Mouse (Mus musculus) midbrain, postnatal 0 days (tissue): ENCODE results near the gene Ddx4. TPM values are rescaled to one million over a fixed set of nuclear protein-coding genes. Genes with fewer than 3 reads are reported as not detected.

Source experiments
- ATAC-seq: fragments of 200-750 bp; cut with Nextera tagmentation; 2 replicates; pipeline ENCODE4 v1.8.0; 2017; ENCODE audit warnings: moderate number of reproducible peaks, mild to moderate bottlenecking, moderate TSS enrichment, moderate library complexity; ENCODE audit not compliant: low FRiP score
- DNase-seq: peaks from one replicate; pipeline ENCODE4 v3.0.0-alpha.2; 2015; ENCODE audit warnings: low spot score
- H3K27ac ChIP-seq: fragments of 300-500 bp; sonication (generic); 2 replicates; pipeline ENCODE4 v1.5.1; 2014; ENCODE audit warnings: low read depth, mild to moderate bottlenecking, low read length, mixed read lengths
- H3K27me3 ChIP-seq: fragments of 300-500 bp; sonication (generic); 2 replicates; pipeline ENCODE4 v1.6.1; 2014; ENCODE audit warnings: low read length, control low read depth, mixed read lengths; ENCODE audit not compliant: insufficient read depth
- H3K36me3 ChIP-seq: fragments of 300-500 bp; sonication (generic); 2 replicates; pipeline ENCODE4 v1.6.1; 2014; ENCODE audit warnings: low read length, control low read depth, mixed read lengths; ENCODE audit not compliant: insufficient read depth
- H3K4me1 ChIP-seq: fragments of 300-500 bp; sonication (generic); 2 replicates; pipeline ENCODE4 v1.6.1; 2014; ENCODE audit warnings: mild to moderate bottlenecking, control low read depth, antibody characterized with exemption, low read length, mixed read lengths; ENCODE audit not compliant: insufficient read depth
- H3K4me2 ChIP-seq: fragments of 300-500 bp; sonication (generic); 2 replicates; pipeline ENCODE4 v1.6.1; 2014; ENCODE audit warnings: low read depth, mild to moderate bottlenecking, low read length, mixed read lengths; ENCODE audit not compliant: poor library complexity, severe bottlenecking
- H3K4me3 ChIP-seq: fragments of 300-500 bp; sonication (generic); 2 replicates; pipeline ENCODE4 v1.5.1; 2014; ENCODE audit warnings: low read depth, mild to moderate bottlenecking, low read length, moderate library complexity
- H3K9ac ChIP-seq: fragments of 300-500 bp; sonication (generic); replicated peaks from 2 replicates; pipeline ENCODE4 v1.6.1; 2014; ENCODE audit warnings: mild to moderate bottlenecking, low read length, moderate library complexity, mixed read lengths; ENCODE audit not compliant: poor library complexity, severe bottlenecking
- H3K9me3 ChIP-seq: fragments of 300-500 bp; sonication (generic); 2 replicates; pipeline ENCODE4 v1.6.1; 2016; ENCODE audit warnings: low read length, control low read depth
- CTCF ChIP-seq: IDR thresholded peaks from 2 replicates; pipeline ENCODE4 v1.5.1; 2016; ENCODE audit warnings: antibody characterized with exemption, mild to moderate bottlenecking
- WGBS: fragments of 180-500 bp; shearing (Covaris S2); extraction: QIAGEN DNeasy Blood & Tissue Kit; methylation state at CpG from one replicate; pipeline ENCODE4 v1.1.7; 2014; 5-methylcytosine and 5-hydroxymethylcytosine counted together
- polyA plus RNA-seq: library from polyadenylated mRNA; unstranded; fragments of >200 nt; fragmentation: Nextera tagmentation; extraction: Ambion mirVana; gene quantifications from 2 replicates; pipeline ENCODE4 v1.2.1, GENCODE M21; 2015
- total RNA-seq: library from RNA; depleted of rRNA; stranded (reverse); fragments of >200 nt; gene quantifications from 2 replicates; pipeline ENCODE4 v1.2.3, GENCODE M21; 2014

The Ddx4 gene
- total and polyA plus RNA-seq, 2 experiments from 2014 or later = 0.11 to 0.23 TPM

GRCm38 (mm10) chr13:112683312-112683711 lies 31.0 kb upstream of the Ddx4 start:
- Histone ChIP-seq H3K27ac (no peak overlapping the region), H3K4me1 (no peaks in the 10 kb centered on the region), H3K4me2 (no peak overlapping the region), H3K9me3 (no peaks in the 10 kb centered on the region), H3K36me3 (peaks cover 2% of the 10 kb centered on the region; the same call in 1 of the 2 replicates), H3K27me3 (no peaks in the 10 kb centered on the region), H3K9ac (no peak overlapping the region), H3K4me3 (no peak overlapping the region)
- no peak for TF ChIP-seq CTCF
- ATAC-seq (no peak), DNase-seq (no peak)
- WGBS = 80% methylated on average over 2 of the region's 2 CpGs

- Histone ChIP-seq H3K9ac (no peak overlapping the region), H3K36me3 (0 out of 2 replicates have a peak, but pooled peaks cover 2% of the 10 kb centered on the region), H3K4me3 (no peak overlapping the region), H3K27ac (no peak overlapping the region), H3K4me1 (no peaks in the 10 kb centered on the region), H3K4me2 (no peak overlapping the region), H3K9me3 (no peaks in the 10 kb centered on the region), H3K27me3 (no peaks in the 10 kb centered on the region)
- ATAC-seq (no peak), DNase-seq (no peak)
- TF ChIP-seq CTCF = peak; percentile 40
- WGBS = 87% methylated on average over 4 of the region's 4 CpGs
Observed at GRCm38 (mm10) chr13:112678154-112678553, 25.9 kb upstream of the Ddx4 start.

- Histone ChIP-seq H3K4me3 (no peak overlapping the region), H3K9me3 (no peaks in the 10 kb centered on the region), H3K27me3 (no peaks in the 10 kb centered on the region), H3K4me2 (no peak overlapping the region), H3K4me1 (no peaks in the 10 kb centered on the region), H3K9ac (0 out of 2 replicates have a peak overlapping the region, but pooled peaks have one; percentile 8), H3K36me3 (peaks cover 9% of the 10 kb centered on the region; the same call in 1 of the 2 replicates), H3K27ac (no peak overlapping the region)
- DNase-seq = peak; percentile 95
- 10% methylated on average over 9 of the region's 9 CpGs for WGBS
- peak; percentile 76 for ATAC-seq
- TF ChIP-seq CTCF = peak; percentile 95
Observed at GRCm38 (mm10) chr13:112673899-112674447, 21.7 kb upstream of the Ddx4 start.

- Histone ChIP-seq H3K9ac (no peak overlapping the region), H3K27ac (no peak overlapping the region), H3K27me3 (no peaks in the 10 kb centered on the region), H3K4me3 (no peak overlapping the region), H3K9me3 (no peaks in the 10 kb centered on the region), H3K4me1 (no peaks in the 10 kb centered on the region), H3K36me3 (peaks cover 12% of the 10 kb centered on the region; the same call in 1 of the 2 replicates), H3K4me2 (no peak overlapping the region)
- no peak for DNase-seq
- WGBS = 86% methylated on average over 6 of the region's 6 CpGs
- TF ChIP-seq CTCF = no peak
- ATAC-seq = no peak
Observed at GRCm38 (mm10) chr13:112672797-112673196, 20.5 kb upstream of the Ddx4 start.

- ATAC-seq = no peak
- 74% methylated on average over 13 of the region's 13 CpGs for WGBS
- DNase-seq = no peak
- Histone ChIP-seq H3K9me3 (no peaks in the 10 kb centered on the region), H3K27ac (no peak overlapping the region), H3K4me2 (no peak overlapping the region), H3K27me3 (no peaks in the 10 kb centered on the region), H3K36me3 (peaks cover 12% of the 10 kb centered on the region; the same call in 1 of the 2 replicates), H3K4me1 (no peaks in the 10 kb centered on the region), H3K9ac (no peak overlapping the region), H3K4me3 (no peak overlapping the region)
- no peak for TF ChIP-seq CTCF
Observed at GRCm38 (mm10) chr13:112671708-112672107, 19.4 kb upstream of the Ddx4 start.

- no peaks in the 10 kb centered on the region for H3K4me1 ChIP-seq
- H3K27me3 ChIP-seq = no peaks in the 10 kb centered on the region
- H3K27ac ChIP-seq = no peak overlapping the region
- H3K4me3 ChIP-seq = no peak overlapping the region
- no peak overlapping the region for H3K9ac ChIP-seq
- no peak overlapping the region for H3K4me2 ChIP-seq
- no peak for TF ChIP-seq CTCF
- ATAC-seq (no peak), DNase-seq (no peak)
- no peaks in the 10 kb centered on the region for H3K9me3 ChIP-seq
- peaks cover 12% of the 10 kb centered on the region; the same call in 1 of the 2 replicates for H3K36me3 ChIP-seq
- WGBS = 86% methylated on average over 9 of the region's 9 CpGs
Observed at GRCm38 (mm10) chr13:112667215-112667614, 14.9 kb upstream of the Ddx4 start.
